Mouse (Mus musculus): ENCODE measurements around the gene Scn4a. TPM values are rescaled to one million over a fixed set of nuclear protein-coding genes. Genes with fewer than 3 reads are reported as not detected.

The Scn4a gene
- polyA plus RNA-seq, 1 experiment from 2014 or later, result 0.03 TPM

- H3K36me3 ChIP-seq, result no peaks in the 10 kb centered on the region
- no peak overlapping the region for H3K4me2 ChIP-seq (replicated peaks)
- 76% methylated on average over 6 of the region's 6 CpGs for WGBS
- H3K9me3 ChIP-seq, result no peaks in the 10 kb centered on the region
- no peak overlapping the region for H3K27ac ChIP-seq
- no peaks in the 10 kb centered on the region for H3K27me3 ChIP-seq (replicated peaks)
- no peak for ATAC-seq (ENCODE audit: low FRiP score, low read depth)
- H3K4me1 ChIP-seq, result no peaks in the 10 kb centered on the region
- H3K4me3 ChIP-seq, result no peak overlapping the region
- H3K9ac ChIP-seq, result no peak overlapping the region
Observed at GRCm38 (mm10) chr11:106329128-106329527, 24.0 kb downstream of the Scn4a start.

- no peak for ATAC-seq (ENCODE audit: low FRiP score, low read depth)
- no peaks in the 10 kb centered on the region for H3K4me1 ChIP-seq
- 79% methylated on average over 5 of the region's 5 CpGs for WGBS
Observed at GRCm38 (mm10) chr11:106328521-106328920, 24.6 kb downstream of the Scn4a start.

GRCm38 (mm10) chr11:106326475-106326874 is 26.6 kb downstream of the Scn4a start:
- H3K4me1 ChIP-seq, result no peaks in the 10 kb centered on the region
- H3K9me3 ChIP-seq, result no peaks in the 10 kb centered on the region
- H3K4me2 ChIP-seq (replicated peaks), result no peak overlapping the region
- no peak for ATAC-seq (ENCODE audit: low FRiP score, low read depth)
- no peak overlapping the region for H3K4me3 ChIP-seq
- no peaks in the 10 kb centered on the region for H3K27me3 ChIP-seq (replicated peaks)
- no peak overlapping the region for H3K27ac ChIP-seq
- no peak overlapping the region for H3K9ac ChIP-seq
- WGBS, result 87% methylated on average over 8 of the region's 8 CpGs
- H3K36me3 ChIP-seq, result no peaks in the 10 kb centered on the region

More at GRCm38 (mm10) chr11:106328521-106328920, 24.6 kb downstream of the Scn4a start:
- H3K4me2 ChIP-seq (replicated peaks), result no peak overlapping the region
- H3K9me3 ChIP-seq, result no peaks in the 10 kb centered on the region
- no peak overlapping the region for H3K27ac ChIP-seq
- no peak overlapping the region for H3K9ac ChIP-seq
- H3K4me3 ChIP-seq, result no peak overlapping the region
- H3K36me3 ChIP-seq, result no peaks in the 10 kb centered on the region
- H3K27me3 ChIP-seq (replicated peaks), result no peaks in the 10 kb centered on the region

DNA sequence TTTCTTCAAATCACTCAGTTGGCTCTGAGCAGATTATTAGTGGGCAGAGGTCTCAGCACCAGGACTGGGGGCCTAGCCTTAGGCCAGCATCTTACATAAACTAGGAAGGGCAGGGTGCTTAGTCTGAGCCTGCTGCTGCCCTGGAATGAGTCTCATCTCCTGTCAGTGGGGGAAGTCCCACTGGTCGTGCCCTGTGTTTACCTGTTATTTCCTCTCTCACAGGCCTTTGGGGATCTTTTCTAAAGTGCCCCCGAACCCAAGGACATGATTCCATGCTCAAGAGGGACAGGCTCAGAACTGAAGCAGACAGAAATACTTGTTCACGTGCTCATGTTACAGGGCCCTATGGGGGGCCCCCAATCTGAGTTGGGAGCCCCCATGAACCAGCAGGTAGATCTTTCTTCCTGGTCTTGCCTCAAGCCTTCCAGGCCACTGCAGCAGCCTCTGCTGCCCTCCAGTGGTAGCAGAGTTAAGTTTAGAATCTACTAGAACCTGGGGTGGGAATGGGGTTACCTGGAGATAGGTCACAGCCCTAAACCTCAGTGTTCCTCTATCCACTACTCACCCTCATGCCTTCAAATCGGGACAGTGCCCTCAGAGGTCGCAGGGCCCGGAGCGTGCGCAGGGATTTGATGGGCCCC is 27.4 kb downstream of the Scn4a start:
- Histone ChIP-seq H3K27ac (no peak overlapping the region), H3K36me3 (no peaks in the 10 kb centered on the region), H3K4me3 (no peak overlapping the region), H3K9ac (no peak overlapping the region), H3K4me2 (replicated peaks) (no peak overlapping the region), H3K27me3 (replicated peaks) (no peaks in the 10 kb centered on the region), H3K4me1 (no peaks in the 10 kb centered on the region), H3K9me3 (no peaks in the 10 kb centered on the region)
- 72% methylated on average over 8 of the region's 8 CpGs for WGBS
- no peak for ATAC-seq (ENCODE audit: low FRiP score, low read depth)

GRCm38 (mm10) chr11:106324858-106325257 is 28.2 kb downstream of the Scn4a start:
- Histone ChIP-seq H3K4me1 (no peaks in the 10 kb centered on the region), H3K27ac (no peak overlapping the region), H3K9me3 (no peaks in the 10 kb centered on the region), H3K27me3 (replicated peaks) (no peaks in the 10 kb centered on the region), H3K4me2 (replicated peaks) (no peak overlapping the region), H3K36me3 (no peaks in the 10 kb centered on the region), H3K9ac (no peak overlapping the region), H3K4me3 (no peak overlapping the region)
- 70% methylated on average over 5 of the region's 5 CpGs for WGBS
- no peak for ATAC-seq (ENCODE audit: low FRiP score, low read depth)

DNA sequence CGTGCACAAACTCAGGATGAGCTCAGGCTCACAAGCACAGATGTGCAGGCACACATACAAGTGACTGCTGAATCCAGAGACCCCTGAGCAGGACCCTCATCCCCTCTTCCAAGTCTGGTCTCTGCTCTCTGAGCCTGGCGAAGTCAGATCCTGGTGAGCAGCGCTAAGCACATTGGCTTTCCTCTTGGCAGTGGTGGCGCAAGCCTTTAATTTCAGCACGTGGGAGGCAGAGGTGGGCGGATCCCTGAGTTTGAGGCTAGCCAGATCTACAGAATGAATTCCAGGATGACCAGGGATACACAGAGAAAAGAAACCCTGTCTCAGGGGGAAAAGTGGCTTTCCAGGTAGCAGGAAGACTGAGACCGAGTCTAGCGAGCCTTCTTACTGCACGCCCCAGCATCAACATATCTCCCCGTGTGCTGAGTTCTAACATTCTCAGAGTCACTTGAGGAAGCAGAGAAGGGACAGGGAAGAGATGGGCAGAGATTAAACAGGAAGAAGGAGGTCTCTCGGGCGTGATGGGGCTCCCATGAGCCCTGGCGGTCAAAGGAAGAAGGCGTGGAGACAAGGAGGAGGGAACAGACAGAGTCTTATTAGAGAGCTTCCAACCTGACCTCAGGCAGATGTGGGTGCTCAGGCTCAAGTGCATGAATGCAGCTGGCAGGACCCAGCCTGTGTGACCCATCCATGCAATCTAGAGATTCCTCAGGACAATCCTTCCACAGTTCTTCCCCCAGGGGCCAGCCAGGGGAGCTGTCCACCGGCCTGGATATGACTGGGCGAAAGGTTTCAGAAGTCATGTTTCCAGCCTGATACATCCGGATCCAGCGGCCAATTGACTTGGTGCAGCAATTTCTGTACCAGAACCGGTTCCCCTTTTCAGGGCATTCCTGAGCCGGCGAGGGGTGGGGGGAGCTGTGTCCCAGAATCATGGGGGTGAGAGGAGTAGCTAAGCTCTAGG is 34.4 kb downstream of the Scn4a start:
- ATAC-seq (ENCODE audit: low FRiP score, low read depth), result no peak
- WGBS, result 80% methylated on average over 21 of the region's 21 CpGs

DNA sequence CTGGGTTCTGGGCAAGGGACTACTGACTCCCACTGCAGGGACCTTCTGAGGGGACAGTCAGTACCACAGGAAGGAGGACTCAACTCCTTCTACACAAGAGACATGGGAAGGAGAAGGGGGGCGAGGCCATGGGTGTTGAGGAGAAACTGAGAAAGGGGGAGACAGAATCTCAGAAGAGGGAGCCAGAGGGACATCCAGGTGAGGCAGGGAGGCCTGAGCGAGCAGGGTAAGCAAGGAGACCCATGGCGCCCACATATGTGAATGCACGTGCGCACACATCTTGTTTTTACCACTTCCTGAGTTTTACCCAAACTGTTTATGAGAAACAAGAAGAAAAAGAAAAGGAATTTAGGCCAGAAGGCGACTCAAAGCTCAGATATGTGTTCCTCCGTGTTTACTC is 35.3 kb downstream of the Scn4a start:
- WGBS, result 81% methylated on average over 7 of the region's 7 CpGs
- Histone ChIP-seq H3K27me3 (replicated peaks) (no peaks in the 10 kb centered on the region), H3K27ac (no peak overlapping the region), H3K4me2 (replicated peaks) (no peak overlapping the region), H3K4me3 (no peak overlapping the region), H3K9ac (no peak overlapping the region), H3K9me3 (no peaks in the 10 kb centered on the region), H3K4me1 (no peaks in the 10 kb centered on the region), H3K36me3 (no peaks in the 10 kb centered on the region)
- ATAC-seq (ENCODE audit: low FRiP score, low read depth), result no peak

More for the DNA sequence above, 34.4 kb downstream of the Scn4a start:
- Histone ChIP-seq H3K9ac (no peak overlapping the region), H3K4me2 (replicated peaks) (no peak overlapping the region), H3K4me1 (no peaks in the 10 kb centered on the region), H3K4me3 (no peak overlapping the region), H3K36me3 (no peaks in the 10 kb centered on the region), H3K9me3 (no peaks in the 10 kb centered on the region), H3K27me3 (replicated peaks) (no peaks in the 10 kb centered on the region), H3K27ac (no peak overlapping the region)

DNA sequence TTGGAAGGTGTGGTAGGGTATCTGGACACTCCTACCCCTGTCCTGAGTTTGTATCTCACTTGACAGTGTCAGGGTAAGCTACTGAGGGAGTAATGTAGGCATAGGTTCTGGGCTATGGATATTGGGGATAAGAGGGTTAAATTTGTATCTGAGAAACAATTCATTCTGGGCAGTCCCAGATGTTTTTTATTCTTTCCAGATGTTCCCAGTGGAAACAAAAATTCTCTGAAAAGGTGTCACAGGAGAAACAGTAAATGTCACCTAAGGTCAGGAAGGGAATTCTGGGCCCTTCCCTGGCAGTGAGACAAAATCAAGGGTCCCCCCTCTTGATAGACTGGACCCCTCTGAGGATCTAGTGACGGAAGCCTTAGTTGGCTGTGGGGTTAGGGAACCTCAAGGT is 36.7 kb downstream of the Scn4a start:
- ATAC-seq (ENCODE audit: low FRiP score, low read depth), result no peak
- H3K4me2 ChIP-seq (replicated peaks), result no peak overlapping the region
- no peaks in the 10 kb centered on the region for H3K36me3 ChIP-seq

GRCm38 (mm10) chr11:106314333-106314812 is 38.7 kb downstream of the Scn4a start, which contains the start of gene Cd79b:
TSS of gene Cd79b (minus strand) at chr11:106314762.
- 70% methylated on average over 9 of the region's 9 CpGs for WGBS
- H3K27ac ChIP-seq, result no peak within 1 kb of the TSS
- ATAC-seq (ENCODE audit: low FRiP score, low read depth), result no peak

More for the DNA sequence above, 36.7 kb downstream of the Scn4a start:
- 70% methylated on average over 1 of the region's 1 CpGs for WGBS
- no peaks in the 10 kb centered on the region for H3K27me3 ChIP-seq (replicated peaks)
- no peaks in the 10 kb centered on the region for H3K9me3 ChIP-seq
- no peaks in the 10 kb centered on the region for H3K4me1 ChIP-seq
- H3K27ac ChIP-seq, result no peak overlapping the region
- no peak overlapping the region for H3K9ac ChIP-seq
- H3K4me3 ChIP-seq, result no peak overlapping the region

GRCm38 (mm10) chr11:106313533-106313932 is 39.6 kb downstream of the Scn4a start:
- ATAC-seq (ENCODE audit: low FRiP score, low read depth), result no peak
- H3K4me2 ChIP-seq (replicated peaks), result no peak overlapping the region
- H3K27ac ChIP-seq, result no peak overlapping the region
- H3K4me1 ChIP-seq, result no peaks in the 10 kb centered on the region
- no peaks in the 10 kb centered on the region for H3K27me3 ChIP-seq (replicated peaks)
- H3K9me3 ChIP-seq, result no peaks in the 10 kb centered on the region
- no peaks in the 10 kb centered on the region for H3K36me3 ChIP-seq
- 75% methylated on average over 5 of the region's 5 CpGs for WGBS
- no peak overlapping the region for H3K4me3 ChIP-seq
- H3K9ac ChIP-seq, result no peak overlapping the region

More at GRCm38 (mm10) chr11:106314333-106314812, 38.7 kb downstream of the Scn4a start, which contains the start of gene Cd79b:
- Histone ChIP-seq H3K36me3 (no peaks in the 10 kb centered on the region), H3K9me3 (no peaks in the 10 kb centered on the region), H3K9ac (no peak within 1 kb of the TSS), H3K4me3 (no peak within 1 kb of the TSS), H3K4me1 (no peaks in the 10 kb centered on the region), H3K27me3 (replicated peaks) (no peaks in the 10 kb centered on the region), H3K4me2 (replicated peaks) (no peak within 1 kb of the TSS)

GRCm38 (mm10) chr11:106310123-106310522 is 43.0 kb downstream of the Scn4a start:
- H3K36me3 ChIP-seq, result no peaks in the 10 kb centered on the region
- no peak overlapping the region for H3K4me2 ChIP-seq (replicated peaks)
- H3K9ac ChIP-seq, result no peak overlapping the region
- no peaks in the 10 kb centered on the region for H3K4me1 ChIP-seq
- H3K27ac ChIP-seq, result no peak overlapping the region
- no peak overlapping the region for H3K4me3 ChIP-seq
- WGBS, result 69% methylated on average over 5 of the region's 5 CpGs
- ATAC-seq (ENCODE audit: low FRiP score, low read depth), result no peak
- H3K27me3 ChIP-seq (replicated peaks), result no peaks in the 10 kb centered on the region
- H3K9me3 ChIP-seq, result no peaks in the 10 kb centered on the region

GRCm38 (mm10) chr11:106308162-106308561 is 44.9 kb downstream of the Scn4a start:
- H3K9me3 ChIP-seq, result no peaks in the 10 kb centered on the region
- ATAC-seq (ENCODE audit: low FRiP score, low read depth), result no peak
- no peaks in the 10 kb centered on the region for H3K4me1 ChIP-seq
- no peaks in the 10 kb centered on the region for H3K36me3 ChIP-seq
- no peak overlapping the region for H3K4me2 ChIP-seq (replicated peaks)
- no peak overlapping the region for H3K9ac ChIP-seq
- H3K27ac ChIP-seq, result no peak overlapping the region
- 85% methylated on average over 11 of the region's 11 CpGs for WGBS
- H3K4me3 ChIP-seq, result no peak overlapping the region
- H3K27me3 ChIP-seq (replicated peaks), result no peaks in the 10 kb centered on the region

All from neural tube, embryonic 12.5 days (tissue).